Mouse (Mus musculus) limb, embryonic 14.5 days (tissue): ENCODE results near the gene Mettl8. TPM values are rescaled to one million over a fixed set of nuclear protein-coding genes. Genes with fewer than 3 reads are reported as not detected.

Source experiments
- ATAC-seq: fragments of 200-750 bp; cut with Nextera tagmentation; 2 replicates; pipeline ENCODE4 v1.8.0; 2017; ENCODE audit warnings: low read depth, moderate number of reproducible peaks, moderate TSS enrichment; ENCODE audit not compliant: low FRiP score
- DNase-seq: peaks from one replicate; pipeline ENCODE4 v3.0.0-alpha.2; 2015; ENCODE audit warnings: low spot score
- H3K27ac ChIP-seq: fragments of 300-500 bp; sonication (generic); replicated peaks from 2 replicates; pipeline ENCODE4 v1.5.1; 2014; ENCODE audit warnings: low read depth, mild to moderate bottlenecking, low read length, moderate library complexity, mixed read lengths
- H3K27me3 ChIP-seq: fragments of 300-500 bp; sonication (generic); 2 replicates; pipeline ENCODE4 v1.6.1; 2014; ENCODE audit warnings: low read length, mixed read lengths; ENCODE audit not compliant: control insufficient read depth, insufficient read depth
- H3K36me3 ChIP-seq: fragments of 300-500 bp; sonication (generic); 2 replicates; pipeline ENCODE4 v1.6.1; 2014; ENCODE audit warnings: mild to moderate bottlenecking, low read length, moderate library complexity, mixed read lengths; ENCODE audit not compliant: control insufficient read depth, insufficient read depth
- H3K4me1 ChIP-seq: fragments of 300-500 bp; sonication (generic); 2 replicates; pipeline ENCODE4 v1.6.1; 2014; ENCODE audit warnings: antibody characterized with exemption, low read length, mixed read lengths; ENCODE audit not compliant: control insufficient read depth, insufficient read depth
- H3K4me2 ChIP-seq: fragments of 300-500 bp; sonication (generic); replicated peaks from 2 replicates; pipeline ENCODE4 v1.6.1; 2014; ENCODE audit warnings: low read depth, mild to moderate bottlenecking, low read length, moderate library complexity; ENCODE audit not compliant: severe bottlenecking
- H3K4me3 ChIP-seq: fragments of 300-500 bp; sonication (generic); replicated peaks from 2 replicates; pipeline ENCODE4 v1.5.1; 2014; ENCODE audit warnings: low read length
- H3K9ac ChIP-seq: fragments of 300-500 bp; sonication (generic); 2 replicates; pipeline ENCODE4 v1.6.1; 2014; ENCODE audit warnings: mild to moderate bottlenecking, low read depth, low read length, moderate library complexity; ENCODE audit not compliant: severe bottlenecking
- H3K9me3 ChIP-seq: fragments of 300-500 bp; sonication (generic); 2 replicates; pipeline ENCODE4 v1.6.1; 2016; ENCODE audit warnings: low read length; ENCODE audit not compliant: control insufficient read depth
- POLR2A ChIP-seq: fragments of 200-500 bp; IDR thresholded peaks from 2 replicates; pipeline ENCODE4 v1.8.0; 2012; ENCODE audit warnings: inconsistent platforms, mild to moderate bottlenecking, moderate library complexity, borderline replicate concordance; ENCODE audit not compliant: insufficient read depth, insufficient read length; ENCODE audit errors: extremely low read depth
- WGBS: fragments of 180-500 bp; shearing (Covaris S2); extraction: QIAGEN DNeasy Blood & Tissue Kit; methylation state at CpG from one replicate; pipeline ENCODE4 v1.1.7; 2014; 5-methylcytosine and 5-hydroxymethylcytosine counted together
- polyA plus RNA-seq, 2 experiments: library from polyadenylated mRNA; depleted of rRNA in 1 of 2; stranded (reverse) in 1 of 2; unstranded in 1 of 2; fragments of >200 nt; fragmentation: Nextera tagmentation in 1 of 2; extraction: Ambion mirVana in 1 of 2; gene quantifications; 2 replicates each; pipeline versions ENCODE4 v1.2.1 to v1.2.3; 2012 to 2014

The Mettl8 gene
- polyA plus RNA-seq, 2 experiments: 13.6 to 14.8 TPM

GRCm38 (mm10) chr2:70922814-70923213 is 132.6 kb downstream of the Mettl8 start:
- Histone ChIP-seq H3K9ac (no peak overlapping the region), H3K4me1 (peaks cover 7% of the 10 kb centered on the region), H3K27ac (no peak overlapping the region), H3K27me3 (no peaks in the 10 kb centered on the region), H3K9me3 (no peaks in the 10 kb centered on the region), H3K36me3 (no peaks in the 10 kb centered on the region), H3K4me3 (no peak overlapping the region), H3K4me2 (no peak overlapping the region)
- 81% methylated on average over 6 of the region's 6 CpGs for WGBS
- no peak for TF ChIP-seq POLR2A
- no peak for DNase-seq
- no peak for ATAC-seq

GRCm38 (mm10) chr2:70920937-70921596 is 134.3 kb downstream of the Mettl8 start:
- Histone ChIP-seq H3K9me3 (no peaks in the 10 kb centered on the region), H3K4me2 (no peak overlapping the region), H3K27ac (no peak overlapping the region), H3K27me3 (no peaks in the 10 kb centered on the region), H3K36me3 (no peaks in the 10 kb centered on the region), H3K4me3 (no peak overlapping the region), H3K9ac (no peak overlapping the region), H3K4me1 (peaks cover 7% of the 10 kb centered on the region)
- ATAC-seq (no peak), DNase-seq (no peak)
- no peak for TF ChIP-seq POLR2A
- 46% methylated on average over 8 of the region's 8 CpGs for WGBS

GRCm38 (mm10) chr2:70919913-70920522 is 135.4 kb downstream of the Mettl8 start:
- Histone ChIP-seq H3K4me3 (no peak overlapping the region), H3K27me3 (no peaks in the 10 kb centered on the region), H3K9me3 (no peaks in the 10 kb centered on the region), H3K36me3 (no peaks in the 10 kb centered on the region), H3K4me2 (no peak overlapping the region), H3K4me1 (peaks cover 7% of the 10 kb centered on the region), H3K27ac (no peak overlapping the region), H3K9ac (no peak overlapping the region)
- 65% methylated on average over 2 of the region's 2 CpGs for WGBS
- no peak for ATAC-seq
- DNase-seq: no peak
- TF ChIP-seq POLR2A: no peak

GRCm38 (mm10) chr2:70918516-70918915 is 136.9 kb downstream of the Mettl8 start:
- Histone ChIP-seq H3K27me3 (no peaks in the 10 kb centered on the region), H3K9ac (no peak overlapping the region), H3K36me3 (no peaks in the 10 kb centered on the region), H3K4me2 (no peak overlapping the region), H3K9me3 (no peaks in the 10 kb centered on the region), H3K27ac (no peak overlapping the region), H3K4me3 (no peak overlapping the region), H3K4me1 (peaks cover 7% of the 10 kb centered on the region)
- TF ChIP-seq POLR2A: no peak
- DNase-seq: no peak
- WGBS: 87% methylated on average over 2 of the region's 2 CpGs
- ATAC-seq: no peak

Other genes with a start within 250 kb of the Mettl8 start
- gene Tlk1, start 229.9 kb downstream of the Mettl8 start, polyA plus RNA-seq (2012; rRNA removed): 29.0 and 34.1 TPM in 2 replicates
- gene Tlk1, start 229.9 kb downstream of the Mettl8 start, polyA plus RNA-seq (2014; fragmentation: Nextera tagmentation; extraction: Ambion mirVana): 39.1 and 47.6 TPM in 2 replicates
- gene Dcaf17, start 255 bp downstream of the Mettl8 start, polyA plus RNA-seq (2012; rRNA removed): 7.2 and 7.4 TPM in 2 replicates
- 23.0 and 26.0 TPM in 2 replicates for gene Dcaf17, start 255 bp downstream of the Mettl8 start, polyA plus RNA-seq (2014; fragmentation: Nextera tagmentation; extraction: Ambion mirVana)
- 18.9 and 21.6 TPM in 2 replicates for gene Cybrd1, start 62.3 kb upstream of the Mettl8 start, polyA plus RNA-seq (2012; rRNA removed)
- gene Cybrd1, start 62.3 kb upstream of the Mettl8 start, polyA plus RNA-seq (2014; fragmentation: Nextera tagmentation; extraction: Ambion mirVana): 6.5 and 7.4 TPM in 2 replicates
- gene Dync1i2, start 156.1 kb upstream of the Mettl8 start, polyA plus RNA-seq (2012; rRNA removed): 82.5 and 95.0 TPM in 2 replicates
- gene Dync1i2, start 156.1 kb upstream of the Mettl8 start, polyA plus RNA-seq (2014; fragmentation: Nextera tagmentation; extraction: Ambion mirVana): 94.7 and 108 TPM in 2 replicates